ENCODE assay signal across 16 mouse cellular contexts in the genomic region with DNA sequence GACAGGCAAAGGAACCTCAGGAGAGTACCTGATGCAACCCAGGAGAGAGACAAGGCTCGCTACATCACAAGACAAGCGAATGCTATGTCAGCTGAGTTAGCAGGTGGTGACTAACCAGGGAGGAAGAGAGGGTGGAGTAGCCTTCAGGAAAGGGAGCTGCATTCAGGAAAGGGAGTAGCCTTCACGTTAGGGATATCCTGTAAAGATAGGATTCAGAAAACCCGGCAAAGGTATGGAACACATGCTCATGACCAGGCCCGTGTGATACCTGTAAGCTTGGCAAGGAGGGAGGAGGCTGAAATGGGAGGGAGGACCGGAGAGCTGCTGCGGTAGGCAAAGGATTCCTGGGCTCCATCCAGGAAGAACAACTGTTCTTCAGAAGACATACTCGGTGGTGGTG.
"Had no signal": no experiment of that assay in that cellular context is flagged by ENCODE, and none has a peak within 500 bp of the region (broad histone marks: within the 10 kb centered on the region; RNA-seq: fewer than 3 reads in every experiment).

No protein-coding gene starts in this region.

- H3K27me3 ChIP-seq: neural tube, embryonic 13.5 days; neural tube, embryonic 15.5 days; stomach, embryonic 15.5 days had no signal

- H3K4me3 ChIP-seq: neural tube, embryonic 13.5 days; neural tube, embryonic 15.5 days; stomach, embryonic 15.5 days had no signal

- DNase-seq: retina, postnatal 1 day; right cerebral cortex, adult 18-20 months; right cerebral cortex, postnatal 14 days; right cerebral cortex, postnatal 25 days; right cerebral cortex, postnatal 4 days; spleen, adult 18-20 months; thymus, adult 18-20 months; thymus, adult 2 months; thymus, postnatal 14 days; thymus, postnatal 25 days; thymus, postnatal 36 days; thymus, postnatal 4 days had no signal

- H3K27ac ChIP-seq: neural tube, embryonic 13.5 days; neural tube, embryonic 15.5 days; stomach, embryonic 15.5 days; stomach, postnatal 0 days had no signal

- H3K4me2 ChIP-seq: neural tube, embryonic 13.5 days; neural tube, embryonic 15.5 days; stomach, embryonic 15.5 days had no signal

- H3K4me1 ChIP-seq: stomach, embryonic 15.5 days had no signal

- H3K36me3 ChIP-seq: neural tube, embryonic 13.5 days; neural tube, embryonic 15.5 days; stomach, embryonic 15.5 days had no signal

- H3K9ac ChIP-seq: neural tube, embryonic 13.5 days; neural tube, embryonic 15.5 days; stomach, embryonic 15.5 days had no signal

- H3K9me3 ChIP-seq: neural tube, embryonic 15.5 days; stomach, embryonic 15.5 days had no signal
